Mouse (Mus musculus): ENCODE data around the gene Scn3a. TPM values are rescaled to one million over a fixed set of nuclear protein-coding genes. Genes with fewer than 3 reads are reported as not detected.

Scn3a gene
- polyA plus RNA-seq, 1 experiment from 2014 or later, result 4.5 TPM

DNA sequence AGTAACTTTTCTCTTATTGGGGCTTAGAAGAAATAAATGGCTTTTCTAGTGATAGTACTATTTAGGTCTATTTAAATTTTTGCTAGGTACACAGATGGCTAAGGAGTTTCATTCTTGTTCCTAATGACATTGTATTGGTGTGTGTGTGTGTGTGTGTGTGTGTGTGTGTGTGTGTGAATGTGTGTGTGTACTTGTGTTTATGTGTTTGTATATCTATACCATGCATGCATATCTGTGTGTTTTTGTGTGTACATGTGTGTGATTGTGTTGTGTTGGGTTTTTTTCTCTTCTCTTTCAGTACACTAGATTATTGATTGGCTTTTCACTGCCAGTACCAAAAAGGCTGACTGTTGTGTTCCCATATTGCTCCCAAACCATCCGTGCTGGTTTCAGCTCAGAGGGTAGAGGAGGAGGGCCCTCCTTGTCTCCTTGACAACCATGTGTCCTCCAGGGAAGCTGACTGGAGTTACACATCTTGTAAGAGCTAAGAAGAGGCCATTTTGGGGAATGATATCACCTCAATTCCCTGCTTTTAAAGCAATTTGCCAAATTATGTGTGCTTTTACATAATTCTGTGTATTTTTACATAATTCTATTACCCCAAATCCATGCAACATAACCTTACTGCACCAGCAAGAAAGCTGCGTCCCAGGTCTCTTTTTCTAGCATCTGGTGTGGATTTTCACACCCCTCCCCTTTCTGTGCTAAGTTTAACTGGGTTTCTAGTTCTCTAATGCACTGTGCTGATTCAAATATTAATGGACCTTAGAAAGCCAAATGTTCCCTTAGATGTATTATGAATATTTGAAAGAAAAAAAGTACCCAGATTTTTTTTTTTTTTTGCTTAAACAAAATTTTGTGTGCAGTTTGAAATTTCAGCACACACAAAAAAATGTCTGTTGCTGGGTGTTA, 116.7 kb downstream of the Scn3a start:
- H3K9ac ChIP-seq, result no peak overlapping the region
- H3K4me1 ChIP-seq (ENCODE audit: insufficient read depth), result no peaks in the 10 kb centered on the region
- no peaks in the 10 kb centered on the region for H3K36me3 ChIP-seq (ENCODE audit: insufficient read depth)
- no peaks in the 10 kb centered on the region for H3K9me3 ChIP-seq (ENCODE audit: low read depth, low read length)
- H3K4me3 ChIP-seq (ENCODE audit: low read depth, low read length), result no peak overlapping the region
- TF ChIP-seq CTCF (IDR thresholded peaks at IDR 0.05; ENCODE audit: low read depth), result no peak
- DNase-seq (no peak), ATAC-seq (ENCODE audit: insufficient read depth) (no peak)
- H3K27ac ChIP-seq (ENCODE audit: low read depth), result no peak overlapping the region
- WGBS, result 43% methylated on average over 2 of the region's 2 CpGs
- no peak overlapping the region for H3K4me2 ChIP-seq
- no peaks in the 10 kb centered on the region for H3K27me3 ChIP-seq (ENCODE audit: insufficient read depth, low read length)

DNA sequence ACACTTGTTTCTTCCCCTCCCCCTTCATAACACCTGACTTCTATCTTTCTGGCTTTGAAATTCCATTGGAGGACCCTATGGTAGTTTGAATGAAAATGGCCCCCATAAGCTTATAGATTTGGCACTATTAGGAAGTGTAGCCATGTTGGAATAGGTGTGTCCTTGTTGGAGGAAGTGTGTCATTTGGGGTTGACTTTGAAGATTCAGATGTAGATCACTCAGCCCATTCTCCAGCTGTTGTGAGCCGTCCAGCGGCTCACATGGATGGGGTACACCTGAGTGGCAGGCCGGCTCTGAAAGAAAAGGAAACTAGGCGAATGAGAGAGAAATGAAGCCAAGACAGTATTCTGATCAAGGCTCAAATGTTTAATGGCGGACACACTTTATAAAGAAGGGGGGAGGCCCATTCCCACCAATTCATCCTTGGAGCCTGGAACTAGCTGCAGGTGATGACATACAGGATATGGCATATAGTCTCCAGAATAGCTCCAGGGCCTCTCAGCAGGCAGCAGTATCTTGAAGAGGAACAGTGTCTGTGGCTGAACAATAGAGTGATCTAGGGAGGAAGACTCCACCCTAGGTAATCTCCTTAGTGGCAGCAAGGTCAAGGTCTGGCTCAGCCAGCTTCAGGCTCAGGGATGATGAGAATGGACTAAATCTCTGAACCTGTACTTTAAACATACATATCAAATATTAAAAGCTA, 118.2 kb downstream of the Scn3a start:
- 94% methylated on average over 5 of the region's 5 CpGs for WGBS

DNA sequence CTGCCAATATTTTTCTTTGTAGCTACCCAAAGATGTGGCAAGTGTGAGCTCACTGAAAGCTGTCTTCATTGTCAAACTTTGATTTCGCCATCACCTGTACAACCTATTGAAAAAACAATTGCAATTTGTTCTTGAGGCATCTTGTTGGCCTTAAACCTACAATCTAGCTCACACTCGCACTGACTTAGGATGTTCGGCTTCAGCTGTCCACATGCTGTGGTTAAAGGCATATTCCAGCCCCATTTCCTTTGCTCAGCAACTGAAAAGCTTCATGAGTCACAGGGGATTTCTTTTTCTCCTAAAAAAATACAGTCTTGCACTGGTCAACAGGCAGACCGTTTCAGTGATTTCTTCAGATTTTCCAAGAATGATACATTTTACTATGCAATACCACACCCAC, 124.3 kb downstream of the Scn3a start:
- H3K4me1 ChIP-seq (ENCODE audit: insufficient read depth), result no peaks in the 10 kb centered on the region
- H3K36me3 ChIP-seq (ENCODE audit: insufficient read depth), result no peaks in the 10 kb centered on the region
- 80% methylated on average over 4 of the region's 4 CpGs for WGBS
- H3K27me3 ChIP-seq (ENCODE audit: insufficient read depth, low read length), result no peaks in the 10 kb centered on the region
- no peak overlapping the region for H3K27ac ChIP-seq (ENCODE audit: low read depth)
- H3K4me3 ChIP-seq (ENCODE audit: low read depth, low read length), result no peak overlapping the region
- no peak for ATAC-seq (ENCODE audit: insufficient read depth)
- no peak overlapping the region for H3K4me2 ChIP-seq
- no peak for DNase-seq
- TF ChIP-seq CTCF (IDR thresholded peaks at IDR 0.05; ENCODE audit: low read depth), result no peak
- no peaks in the 10 kb centered on the region for H3K9me3 ChIP-seq (ENCODE audit: low read depth, low read length)
- H3K9ac ChIP-seq, result no peak overlapping the region

More for the DNA sequence above, 118.2 kb downstream of the Scn3a start:
- DNase-seq, result no peak
- H3K4me3 ChIP-seq (ENCODE audit: low read depth, low read length), result no peak overlapping the region
- no peak overlapping the region for H3K9ac ChIP-seq
- no peaks in the 10 kb centered on the region for H3K36me3 ChIP-seq (ENCODE audit: insufficient read depth)
- no peaks in the 10 kb centered on the region for H3K9me3 ChIP-seq (ENCODE audit: low read depth, low read length)
- no peaks in the 10 kb centered on the region for H3K4me1 ChIP-seq (ENCODE audit: insufficient read depth)
- no peak overlapping the region for H3K4me2 ChIP-seq
- H3K27me3 ChIP-seq (ENCODE audit: insufficient read depth, low read length), result no peaks in the 10 kb centered on the region
- H3K27ac ChIP-seq (ENCODE audit: low read depth), result no peak overlapping the region
- ATAC-seq (ENCODE audit: insufficient read depth), result no peak
- TF ChIP-seq CTCF (IDR thresholded peaks at IDR 0.05; ENCODE audit: low read depth), result no peak

DNA sequence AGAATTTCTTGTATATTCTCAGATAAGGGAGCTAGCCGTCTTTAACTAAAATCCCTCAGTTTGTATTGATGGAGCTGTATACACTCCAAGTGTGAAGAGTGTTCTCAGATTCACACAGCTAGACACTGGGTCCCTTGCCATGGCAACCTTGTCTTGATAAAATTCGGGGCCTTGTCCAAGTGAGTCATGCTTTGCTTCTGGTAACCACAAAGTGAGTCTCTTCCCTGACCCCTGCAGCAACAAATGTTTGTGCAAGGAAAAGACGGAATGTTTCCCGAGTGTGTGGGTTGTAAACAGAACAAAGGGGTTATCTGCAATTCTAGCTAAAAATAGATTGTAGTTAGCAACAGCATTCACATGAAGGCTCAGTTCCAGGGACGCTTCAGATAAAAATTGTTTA, 125.9 kb downstream of the Scn3a start:
- Histone ChIP-seq H3K4me1 (ENCODE audit: insufficient read depth) (no peaks in the 10 kb centered on the region), H3K4me3 (ENCODE audit: low read depth, low read length) (no peak overlapping the region), H3K4me2 (no peak overlapping the region), H3K27me3 (ENCODE audit: insufficient read depth, low read length) (no peaks in the 10 kb centered on the region), H3K36me3 (ENCODE audit: insufficient read depth) (no peaks in the 10 kb centered on the region), H3K9me3 (ENCODE audit: low read depth, low read length) (no peaks in the 10 kb centered on the region), H3K27ac (ENCODE audit: low read depth) (no peak overlapping the region), H3K9ac (no peak overlapping the region)
- WGBS, result 12% methylated on average over 5 of the region's 5 CpGs
- ATAC-seq (ENCODE audit: insufficient read depth) (peak; percentile 79; the same call in 1 of the 2 replicates), DNase-seq (peak; percentile 42)
- no peak for TF ChIP-seq CTCF (IDR thresholded peaks at IDR 0.05; ENCODE audit: low read depth)

DNA sequence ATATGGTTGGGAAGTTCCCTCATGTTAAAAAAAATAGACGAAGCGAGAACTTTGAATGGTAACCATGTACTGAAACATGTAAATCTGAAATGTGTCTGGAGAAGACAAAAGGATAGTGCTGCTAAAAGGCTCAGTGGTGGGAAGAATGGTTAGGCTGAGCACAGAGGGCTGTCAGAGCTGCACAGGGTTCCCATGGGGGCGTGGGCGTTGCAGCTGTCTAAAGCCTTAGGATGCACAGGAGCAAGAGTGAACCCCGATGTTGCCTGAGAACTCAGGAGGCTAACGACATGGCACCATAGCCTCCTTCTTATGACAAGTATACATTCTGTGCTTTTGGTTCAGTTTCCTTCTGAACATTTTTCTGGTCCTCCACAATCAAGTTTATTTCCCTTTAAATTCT, 126.3 kb downstream of the Scn3a start:
- DNase-seq (peak; percentile 2), ATAC-seq (ENCODE audit: insufficient read depth) (no peak)
- no peaks in the 10 kb centered on the region for H3K9me3 ChIP-seq (ENCODE audit: low read depth, low read length)
- H3K4me1 ChIP-seq (ENCODE audit: insufficient read depth), result no peaks in the 10 kb centered on the region
- H3K9ac ChIP-seq, result no peak overlapping the region
- TF ChIP-seq CTCF (IDR thresholded peaks at IDR 0.05; ENCODE audit: low read depth), result no peak
- H3K27me3 ChIP-seq (ENCODE audit: insufficient read depth, low read length), result no peaks in the 10 kb centered on the region
- 77% methylated on average over 6 of the region's 6 CpGs for WGBS
- no peak overlapping the region for H3K27ac ChIP-seq (ENCODE audit: low read depth)
- no peaks in the 10 kb centered on the region for H3K36me3 ChIP-seq (ENCODE audit: insufficient read depth)
- H3K4me2 ChIP-seq, result no peak overlapping the region
- no peak overlapping the region for H3K4me3 ChIP-seq (ENCODE audit: low read depth, low read length)

DNA sequence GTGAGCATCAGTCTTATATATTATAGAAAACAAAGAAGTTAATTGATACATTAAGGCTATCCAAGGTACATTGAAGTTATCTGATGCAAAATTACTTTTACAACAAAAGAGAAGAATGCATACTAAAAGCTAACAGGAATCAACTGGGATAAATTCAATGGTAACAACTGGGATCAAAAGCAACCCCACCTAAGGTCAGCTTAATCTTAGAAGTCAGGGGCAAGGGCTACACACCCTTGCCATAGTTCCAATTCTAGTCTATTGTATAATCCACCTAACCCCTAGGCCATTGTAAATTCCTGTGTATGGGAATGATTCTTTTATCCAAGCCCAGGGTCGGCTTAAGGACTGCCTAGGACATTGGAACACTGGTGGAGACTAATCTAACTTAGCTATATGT, 130.5 kb downstream of the Scn3a start:
- H3K9me3 ChIP-seq (ENCODE audit: low read depth, low read length), result no peaks in the 10 kb centered on the region

DNA sequence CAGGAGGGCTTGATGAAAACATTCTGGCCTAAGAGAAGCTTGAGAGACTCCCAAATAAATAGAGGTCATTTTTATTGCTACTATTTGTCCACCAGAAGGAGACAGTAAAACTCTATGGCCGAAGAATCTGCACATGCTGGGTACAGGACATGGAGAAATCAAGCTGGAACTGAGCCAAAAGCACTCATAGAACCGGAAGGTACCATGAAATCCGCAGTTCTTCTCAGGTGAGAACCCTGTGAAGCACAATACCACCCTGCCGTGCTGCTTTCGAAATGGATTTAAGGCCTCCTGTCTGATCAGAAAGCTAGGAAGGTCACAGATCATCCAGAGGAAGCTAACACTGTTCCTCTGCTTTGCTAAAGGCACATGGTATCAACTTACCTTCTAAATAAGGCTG, 143.9 kb downstream of the Scn3a start:
- no peaks in the 10 kb centered on the region for H3K36me3 ChIP-seq (ENCODE audit: insufficient read depth)
- no peaks in the 10 kb centered on the region for H3K4me1 ChIP-seq (ENCODE audit: insufficient read depth)
- DNase-seq, result peak; percentile 17
- H3K27ac ChIP-seq (ENCODE audit: low read depth), result no peak overlapping the region
- H3K9me3 ChIP-seq (ENCODE audit: low read depth, low read length), result no peaks in the 10 kb centered on the region
- no peak overlapping the region for H3K9ac ChIP-seq
- TF ChIP-seq CTCF (IDR thresholded peaks at IDR 0.05; ENCODE audit: low read depth), result no peak
- no peak overlapping the region for H3K4me2 ChIP-seq
- ATAC-seq (ENCODE audit: insufficient read depth), result no peak
- 68% methylated on average over 5 of the region's 5 CpGs for WGBS
- H3K27me3 ChIP-seq (ENCODE audit: insufficient read depth, low read length), result no peaks in the 10 kb centered on the region
- no peak overlapping the region for H3K4me3 ChIP-seq (ENCODE audit: low read depth, low read length)

More for the DNA sequence above, 130.5 kb downstream of the Scn3a start:
- H3K4me2 ChIP-seq, result no peak overlapping the region
- no peak for TF ChIP-seq CTCF (IDR thresholded peaks at IDR 0.05; ENCODE audit: low read depth)
- H3K27me3 ChIP-seq (ENCODE audit: insufficient read depth, low read length), result no peaks in the 10 kb centered on the region
- DNase-seq (no peak), ATAC-seq (ENCODE audit: insufficient read depth) (no peak)
- H3K36me3 ChIP-seq (ENCODE audit: insufficient read depth), result no peaks in the 10 kb centered on the region
- H3K9ac ChIP-seq, result no peak overlapping the region
- no peak overlapping the region for H3K27ac ChIP-seq (ENCODE audit: low read depth)
- no peak overlapping the region for H3K4me3 ChIP-seq (ENCODE audit: low read depth, low read length)
- H3K4me1 ChIP-seq (ENCODE audit: insufficient read depth), result no peaks in the 10 kb centered on the region
- 69% methylated on average over 1 of the region's 1 CpGs for WGBS

Measured in lung, embryonic 14.5 days (tissue).